Mouse (Mus musculus) kidney, postnatal 0 days (tissue): ENCODE results near the gene Spats2. TPM values are rescaled to one million over a fixed set of nuclear protein-coding genes. Genes with fewer than 3 reads are reported as not detected.
"Not testable (repeated sequence)": the region's sequence is repeated elsewhere in the genome, so short reads cannot be mapped to it uniquely, and the experiment has no call there.

Experiments used
- ATAC-seq: fragments of 200-750 bp; cut with Nextera tagmentation; replicated peaks from 2 replicates; pipeline ENCODE4 v1.8.0; 2017; ENCODE audit warnings: low read depth, moderate number of reproducible peaks, moderate TSS enrichment, moderate library complexity; ENCODE audit not compliant: low FRiP score
- DNase-seq: peaks from one replicate; pipeline ENCODE4 v3.0.0-alpha.2; 2016; ENCODE audit warnings: low spot score
- H3K27ac ChIP-seq: fragments of 300-500 bp; sonication (generic); 2 replicates; pipeline ENCODE4 v1.5.1; 2014; ENCODE audit warnings: mild to moderate bottlenecking
- H3K27me3 ChIP-seq: fragments of 300-500 bp; sonication (generic); 2 replicates; pipeline ENCODE4 v1.6.1; 2014; ENCODE audit warnings: low read length, mixed read lengths; ENCODE audit not compliant: insufficient read depth
- H3K36me3 ChIP-seq: fragments of 300-500 bp; sonication (generic); 2 replicates; pipeline ENCODE4 v1.6.1; 2014; ENCODE audit warnings: low read length, mixed read lengths; ENCODE audit not compliant: insufficient read depth
- H3K4me1 ChIP-seq: fragments of 300-500 bp; sonication (generic); replicated peaks from 2 replicates; pipeline ENCODE4 v1.6.1; 2014; ENCODE audit warnings: antibody characterized with exemption, low read length, mixed read lengths; ENCODE audit not compliant: insufficient read depth
- H3K4me2 ChIP-seq: fragments of 300-500 bp; sonication (generic); 2 replicates; pipeline ENCODE4 v1.6.1; 2014; ENCODE audit warnings: mild to moderate bottlenecking, low read length, moderate library complexity, mixed read lengths
- H3K4me3 ChIP-seq: fragments of 300-500 bp; sonication (generic); replicated peaks from 2 replicates; pipeline ENCODE4 v1.5.1; 2014; ENCODE audit warnings: low read depth, low read length
- H3K9ac ChIP-seq: fragments of 300-500 bp; sonication (generic); 2 replicates; pipeline ENCODE4 v1.6.1; 2014; ENCODE audit warnings: low read depth, low read length
- H3K9me3 ChIP-seq: fragments of 300-500 bp; sonication (generic); replicated peaks from 2 replicates; pipeline ENCODE4 v1.6.1; 2016; ENCODE audit warnings: low read length, inconsistent platforms, mixed read lengths
- CTCF ChIP-seq: IDR thresholded peaks from 2 replicates; pipeline ENCODE4 v1.5.1; 2016; ENCODE audit warnings: antibody characterized with exemption, low read depth, mild to moderate bottlenecking, moderate library complexity
- WGBS: fragments of 180-500 bp; shearing (Covaris S2); extraction: QIAGEN DNeasy Blood & Tissue Kit; methylation state at CpG from one replicate; pipeline ENCODE4 v1.1.7; 2014; 5-methylcytosine and 5-hydroxymethylcytosine counted together
- polyA plus RNA-seq: library from polyadenylated mRNA; unstranded; fragments of >200 nt; fragmentation: Nextera tagmentation; extraction: Ambion mirVana; gene quantifications from 2 replicates; pipeline ENCODE4 v1.2.1, GENCODE M21; 2015

Spats2 gene
- 33.5 and 34.6 TPM in 2 replicates for polyA plus RNA-seq

GRCm38 (mm10) chr15:99125711-99126080 is at the start of gene Spats2:
Gene Spats2 (plus strand): TSS chr15:99125916.
- H3K36me3 ChIP-seq, result no peaks in the 10 kb centered on the region
- H3K27me3 ChIP-seq, result no peaks in the 10 kb centered on the region
- peak within 1 kb of the TSS; percentile 93 for H3K27ac ChIP-seq
- WGBS, result 1% methylated on average over 12 of the region's 12 CpGs
- no peaks in the 10 kb centered on the region for H3K9me3 ChIP-seq
- TF ChIP-seq CTCF, result no peak
- peak within 1 kb of the TSS; percentile 67 for H3K4me2 ChIP-seq
- DNase-seq (no peak), ATAC-seq (no peak)
- H3K9ac ChIP-seq, result peak within 1 kb of the TSS; percentile 92
- H3K4me1 ChIP-seq, result peaks cover 13% of the 10 kb centered on the region; the same call in 1 of the 2 replicates
- H3K4me3 ChIP-seq, result peak within 1 kb of the TSS; percentile 62

GRCm38 (mm10) chr15:99076011-99076410 is 49.7 kb upstream of the Spats2 start:
- H3K9ac ChIP-seq, H3K27me3 ChIP-seq, H3K36me3 ChIP-seq, H3K27ac ChIP-seq, H3K4me3 ChIP-seq, ATAC-seq, DNase-seq, H3K9me3 ChIP-seq: not testable (repeated sequence)
- peak overlapping the region; percentile 67 for H3K4me2 ChIP-seq
- H3K4me1 ChIP-seq, result peaks cover 13% of the 10 kb centered on the region; the same call in 1 of the 2 replicates
- 97% methylated on average over 3 of the region's 3 CpGs for WGBS

GRCm38 (mm10) chr15:99078181-99078910 is 47.4 kb upstream of the Spats2 start:
- DNase-seq (no peak), ATAC-seq (no peak)
- 71% methylated on average over 15 of the region's 15 CpGs for WGBS
- Histone ChIP-seq H3K9me3 (no peaks in the 10 kb centered on the region), H3K4me1 (peaks cover 13% of the 10 kb centered on the region; the same call in 1 of the 2 replicates), H3K27me3 (no peaks in the 10 kb centered on the region), H3K9ac (no peak overlapping the region), H3K4me3 (no peak overlapping the region), H3K27ac (no peak overlapping the region), H3K4me2 (no peak overlapping the region), H3K36me3 (peaks cover 12% of the 10 kb centered on the region; the same call in 1 of the 2 replicates)
- no peak for TF ChIP-seq CTCF

- Histone ChIP-seq H3K36me3 (peaks cover 12% of the 10 kb centered on the region; the same call in 1 of the 2 replicates), H3K27me3 (no peaks in the 10 kb centered on the region), H3K4me1 (peaks cover 11% of the 10 kb centered on the region; the same call in 1 of the 2 replicates), H3K9ac (no peak overlapping the region), H3K4me3 (no peak overlapping the region), H3K27ac (no peak overlapping the region), H3K9me3 (no peaks in the 10 kb centered on the region), H3K4me2 (no peak overlapping the region)
- TF ChIP-seq CTCF, result peak; percentile 40
- ATAC-seq (no peak), DNase-seq (no peak)
- 86% methylated on average over 3 of the region's 3 CpGs for WGBS
Observed at GRCm38 (mm10) chr15:99079804-99080203, 45.9 kb upstream of the Spats2 start.

GRCm38 (mm10) chr15:99082322-99082721 is 43.4 kb upstream of the Spats2 start:
- H3K9ac ChIP-seq, result no peak overlapping the region
- H3K9me3 ChIP-seq, result no peaks in the 10 kb centered on the region
- peaks cover 15% of the 10 kb centered on the region; the same call in 1 of the 2 replicates for H3K27me3 ChIP-seq
- peaks cover 12% of the 10 kb centered on the region; the same call in 1 of the 2 replicates for H3K36me3 ChIP-seq
- ATAC-seq, result no peak
- no peak for DNase-seq
- no peak overlapping the region for H3K4me3 ChIP-seq
- no peak overlapping the region for H3K27ac ChIP-seq
- TF ChIP-seq CTCF, result no peak
- H3K4me1 ChIP-seq, result peaks cover 4% of the 10 kb centered on the region; the same call in 1 of the 2 replicates
- WGBS, result 95% methylated on average over 12 of the region's 12 CpGs
- no peak overlapping the region for H3K4me2 ChIP-seq

- peaks cover 10% of the 10 kb centered on the region; the same call in 1 of the 2 replicates for H3K36me3 ChIP-seq
- no peak for TF ChIP-seq CTCF
- H3K27me3 ChIP-seq, result peaks cover 20% of the 10 kb centered on the region; the same call in 1 of the 2 replicates
- H3K4me2 ChIP-seq, result no peak overlapping the region
- no peaks in the 10 kb centered on the region for H3K9me3 ChIP-seq
- DNase-seq (no peak), ATAC-seq (no peak)
- no peak overlapping the region for H3K4me3 ChIP-seq
- H3K27ac ChIP-seq, result no peak overlapping the region
- no peak overlapping the region for H3K9ac ChIP-seq
- H3K4me1 ChIP-seq, result peaks cover 4% of the 10 kb centered on the region; the same call in 1 of the 2 replicates
- WGBS, result 88% methylated on average over 16 of the region's 16 CpGs
Observed at GRCm38 (mm10) chr15:99082840-99083239, 42.9 kb upstream of the Spats2 start.
